Mouse (Mus musculus): ENCODE results near the gene Cers2. TPM values are rescaled to one million over a fixed set of nuclear protein-coding genes. Genes with fewer than 3 reads are reported as not detected.
A peak's percentile ranks its signal among the peaks of the same experiment; 100 is the strongest.

Gene Cers2
- polyA plus RNA-seq, 1 experiment from 2014 or later, result 111 TPM

- no peak for DNase-seq (ENCODE audit: low spot score)
- Histone ChIP-seq H3K9me3 (ENCODE audit: control insufficient read depth, low read length) (no peaks in the 10 kb centered on the region), H3K27me3 (ENCODE audit: control insufficient read depth, insufficient read depth, low read length) (no peaks in the 10 kb centered on the region), H3K4me2 (ENCODE audit: low read depth, low read length, severe bottlenecking) (no peak overlapping the region), H3K27ac (ENCODE audit: low read depth, low read length) (no peak overlapping the region), H3K9ac (ENCODE audit: low read length) (0 out of 2 replicates have a peak overlapping the region, but pooled peaks have one; percentile 6), H3K4me1 (replicated peaks; ENCODE audit: control insufficient read depth, insufficient read depth, low read length) (peaks cover 8% of the 10 kb centered on the region; the same call in 1 of the 2 replicates), H3K36me3 (ENCODE audit: control insufficient read depth, insufficient read depth, low read length) (peaks cover 9% of the 10 kb centered on the region; the same call in 1 of the 2 replicates), H3K4me3 (ENCODE audit: low read depth, low read length) (no peak overlapping the region)
- no peak for ATAC-seq (replicated peaks; ENCODE audit: low FRiP score)
- WGBS, result 30% methylated on average over 6 of the region's 6 CpGs
These were observed 4.0 kb downstream of the Cers2 start for GRCm38 (mm10) chr3:95318548-95318947.

GRCm38 (mm10) chr3:95319110-95319509 lies 4.5 kb downstream of the Cers2 start:
- peaks cover 7% of the 10 kb centered on the region; the same call in 1 of the 2 replicates for H3K4me1 ChIP-seq (replicated peaks; ENCODE audit: control insufficient read depth, insufficient read depth, low read length)
- DNase-seq (ENCODE audit: low spot score) (no peak), ATAC-seq (replicated peaks; ENCODE audit: low FRiP score) (no peak)
- WGBS, result 73% methylated on average over 2 of the region's 2 CpGs
- no peak overlapping the region for H3K9ac ChIP-seq (ENCODE audit: low read length)
- H3K4me2 ChIP-seq (ENCODE audit: low read depth, low read length, severe bottlenecking), result no peak overlapping the region
- H3K27ac ChIP-seq (ENCODE audit: low read depth, low read length), result no peak overlapping the region
- peaks cover 15% of the 10 kb centered on the region for H3K36me3 ChIP-seq (ENCODE audit: control insufficient read depth, insufficient read depth, low read length)
- H3K27me3 ChIP-seq (ENCODE audit: control insufficient read depth, insufficient read depth, low read length), result no peaks in the 10 kb centered on the region
- H3K4me3 ChIP-seq (ENCODE audit: low read depth, low read length), result no peak overlapping the region
- no peaks in the 10 kb centered on the region for H3K9me3 ChIP-seq (ENCODE audit: control insufficient read depth, low read length)

- no peak overlapping the region for H3K27ac ChIP-seq (ENCODE audit: low read depth, low read length)
- H3K4me1 ChIP-seq (replicated peaks; ENCODE audit: control insufficient read depth, insufficient read depth, low read length), result peaks cover 7% of the 10 kb centered on the region; the same call in 1 of the 2 replicates
- DNase-seq (ENCODE audit: low spot score), result no peak
- ATAC-seq (replicated peaks; ENCODE audit: low FRiP score), result no peak
- H3K4me2 ChIP-seq (ENCODE audit: low read depth, low read length, severe bottlenecking), result no peak overlapping the region
- H3K36me3 ChIP-seq (ENCODE audit: control insufficient read depth, insufficient read depth, low read length), result peaks cover 22% of the 10 kb centered on the region
- no peaks in the 10 kb centered on the region for H3K9me3 ChIP-seq (ENCODE audit: control insufficient read depth, low read length)
- no peak overlapping the region for H3K9ac ChIP-seq (ENCODE audit: low read length)
- WGBS, result 79% methylated on average over 12 of the region's 12 CpGs
- no peaks in the 10 kb centered on the region for H3K27me3 ChIP-seq (ENCODE audit: control insufficient read depth, insufficient read depth, low read length)
- H3K4me3 ChIP-seq (ENCODE audit: low read depth, low read length), result no peak overlapping the region
These were observed 5.4 kb downstream of the Cers2 start for GRCm38 (mm10) chr3:95319701-95320625.

GRCm38 (mm10) chr3:95323429-95323828 lies 8.8 kb downstream of the Cers2 start:
- Histone ChIP-seq H3K36me3 (ENCODE audit: control insufficient read depth, insufficient read depth, low read length) (peaks cover 31% of the 10 kb centered on the region), H3K27me3 (ENCODE audit: control insufficient read depth, insufficient read depth, low read length) (no peaks in the 10 kb centered on the region), H3K27ac (ENCODE audit: low read depth, low read length) (no peak overlapping the region), H3K4me1 (replicated peaks; ENCODE audit: control insufficient read depth, insufficient read depth, low read length) (peaks cover 3% of the 10 kb centered on the region; the same call in 1 of the 2 replicates), H3K4me2 (ENCODE audit: low read depth, low read length, severe bottlenecking) (no peak overlapping the region), H3K9me3 (ENCODE audit: control insufficient read depth, low read length) (no peaks in the 10 kb centered on the region), H3K9ac (ENCODE audit: low read length) (no peak overlapping the region), H3K4me3 (ENCODE audit: low read depth, low read length) (no peak overlapping the region)
- no peak for DNase-seq (ENCODE audit: low spot score)
- 97% methylated on average over 3 of the region's 3 CpGs for WGBS
- ATAC-seq (replicated peaks; ENCODE audit: low FRiP score), result no peak

GRCm38 (mm10) chr3:95324454-95325144 lies 10.0 kb downstream of the Cers2 start:
- H3K27me3 ChIP-seq (ENCODE audit: control insufficient read depth, insufficient read depth, low read length), result no peaks in the 10 kb centered on the region
- H3K9ac ChIP-seq (ENCODE audit: low read length), result no peak overlapping the region
- no peaks in the 10 kb centered on the region for H3K9me3 ChIP-seq (ENCODE audit: control insufficient read depth, low read length)
- no peak overlapping the region for H3K4me3 ChIP-seq (ENCODE audit: low read depth, low read length)
- DNase-seq (ENCODE audit: low spot score) (no peak), ATAC-seq (replicated peaks; ENCODE audit: low FRiP score) (no peak)
- H3K4me2 ChIP-seq (ENCODE audit: low read depth, low read length, severe bottlenecking), result no peak overlapping the region
- WGBS, result 91% methylated on average over 6 of the region's 6 CpGs
- H3K36me3 ChIP-seq (ENCODE audit: control insufficient read depth, insufficient read depth, low read length), result peaks cover 31% of the 10 kb centered on the region
- no peak overlapping the region for H3K27ac ChIP-seq (ENCODE audit: low read depth, low read length)
- 0 out of 2 replicates have a peak, but pooled peaks cover 3% of the 10 kb centered on the region for H3K4me1 ChIP-seq (replicated peaks; ENCODE audit: control insufficient read depth, insufficient read depth, low read length)

- no peaks in the 10 kb centered on the region for H3K4me1 ChIP-seq (replicated peaks; ENCODE audit: control insufficient read depth, insufficient read depth, low read length)
- H3K4me3 ChIP-seq (ENCODE audit: low read depth, low read length), result no peak overlapping the region
- 91% methylated on average over 1 of the region's 1 CpGs for WGBS
- no peak overlapping the region for H3K27ac ChIP-seq (ENCODE audit: low read depth, low read length)
- DNase-seq (ENCODE audit: low spot score) (no peak), ATAC-seq (replicated peaks; ENCODE audit: low FRiP score) (no peak)
- no peak overlapping the region for H3K4me2 ChIP-seq (ENCODE audit: low read depth, low read length, severe bottlenecking)
- H3K27me3 ChIP-seq (ENCODE audit: control insufficient read depth, insufficient read depth, low read length), result no peaks in the 10 kb centered on the region
- H3K36me3 ChIP-seq (ENCODE audit: control insufficient read depth, insufficient read depth, low read length), result peaks cover 24% of the 10 kb centered on the region
- no peaks in the 10 kb centered on the region for H3K9me3 ChIP-seq (ENCODE audit: control insufficient read depth, low read length)
- no peak overlapping the region for H3K9ac ChIP-seq (ENCODE audit: low read length)
These were observed 14.3 kb downstream of the Cers2 start for GRCm38 (mm10) chr3:95328803-95329404.

GRCm38 (mm10) chr3:95331528-95331927 lies 16.9 kb downstream of the Cers2 start:
- Histone ChIP-seq H3K27ac (ENCODE audit: low read depth, low read length) (no peak overlapping the region), H3K4me1 (replicated peaks; ENCODE audit: control insufficient read depth, insufficient read depth, low read length) (no peaks in the 10 kb centered on the region), H3K9ac (ENCODE audit: low read length) (no peak overlapping the region), H3K9me3 (ENCODE audit: control insufficient read depth, low read length) (no peaks in the 10 kb centered on the region), H3K36me3 (ENCODE audit: control insufficient read depth, insufficient read depth, low read length) (peaks cover 15% of the 10 kb centered on the region), H3K4me3 (ENCODE audit: low read depth, low read length) (no peak overlapping the region), H3K4me2 (ENCODE audit: low read depth, low read length, severe bottlenecking) (no peak overlapping the region), H3K27me3 (ENCODE audit: control insufficient read depth, insufficient read depth, low read length) (no peaks in the 10 kb centered on the region)
- ATAC-seq (replicated peaks; ENCODE audit: low FRiP score), result no peak
- WGBS, result 67% methylated on average over 1 of the region's 1 CpGs
- no peak for DNase-seq (ENCODE audit: low spot score)

GRCm38 (mm10) chr3:95337345-95337744 lies 22.8 kb downstream of the Cers2 start:
- H3K27ac ChIP-seq (ENCODE audit: low read depth, low read length), result no peak overlapping the region
- H3K4me1 ChIP-seq (replicated peaks; ENCODE audit: control insufficient read depth, insufficient read depth, low read length), result no peaks in the 10 kb centered on the region
- H3K36me3 ChIP-seq (ENCODE audit: control insufficient read depth, insufficient read depth, low read length), result peaks cover 36% of the 10 kb centered on the region
- no peak for ATAC-seq (replicated peaks; ENCODE audit: low FRiP score)
- no peaks in the 10 kb centered on the region for H3K9me3 ChIP-seq (ENCODE audit: control insufficient read depth, low read length)
- DNase-seq (ENCODE audit: low spot score), result no peak
- no peak overlapping the region for H3K9ac ChIP-seq (ENCODE audit: low read length)
- H3K4me3 ChIP-seq (ENCODE audit: low read depth, low read length), result no peak overlapping the region
- H3K27me3 ChIP-seq (ENCODE audit: control insufficient read depth, insufficient read depth, low read length), result no peaks in the 10 kb centered on the region
- WGBS, result 97% methylated on average over 4 of the region's 4 CpGs
- H3K4me2 ChIP-seq (ENCODE audit: low read depth, low read length, severe bottlenecking), result no peak overlapping the region
